Mouse (Mus musculus) embryonic stem cell, embryonic (primary cell): ENCODE results near the gene Fntb.

Experiments
- CTCF ChIA-PET, 4 experiments: fragments of 300-600 bp in 2 of 4; fragments of 350-600 bp in 2 of 4; sonication (Branson Sonifier 250); formaldehyde crosslinking; loops; one replicate each; lab custom pipeline; 2022; ENCODE audit warnings: inconsistent platforms in 2 of 4; lab: Charles Lee
- POLR2A ChIA-PET, 4 experiments: fragments of 300-600 bp in 2 of 4; fragments of 350-600 bp in 2 of 4; sonication (Branson Sonifier 250); formaldehyde crosslinking; loops; one replicate each; lab custom pipeline; 2022; ENCODE audit warnings: antibody characterized with exemption in 4 of 4, inconsistent platforms in 1 of 4; lab: Charles Lee

The Fntb gene

DNA sequence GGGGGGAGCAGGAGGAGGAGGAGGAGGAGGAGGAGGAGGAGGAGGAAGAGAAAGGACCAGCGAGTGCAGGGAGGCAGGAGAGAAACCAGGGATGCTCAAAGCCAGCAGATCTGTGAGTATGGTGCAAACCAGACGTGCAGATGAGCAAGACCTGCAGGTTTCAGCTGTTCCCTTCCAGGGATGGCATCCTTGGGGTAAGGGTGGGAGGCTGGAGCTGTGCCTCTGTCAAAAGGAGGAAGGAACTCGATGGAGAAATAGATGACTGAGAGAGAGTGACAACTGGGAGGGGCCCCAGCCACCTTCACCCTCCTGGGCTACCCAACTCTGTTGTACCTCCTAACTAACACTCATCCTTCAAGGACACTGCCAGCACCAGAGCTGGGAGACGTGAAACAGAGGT lies 51.3 kb downstream of the Fntb start:
- CTCF ChIA-PET, result interaction anchor here in 1 of 4 experiments (1.3 to 1.7 kb wide), 3 partner anchors 12 to 62 kb away, joined by 4 read pairs; no protein-coding TSS in a partner anchor
- POLR2A ChIA-PET, result interaction anchor here in 3 of 4 experiments (0.6 to 3.5 kb wide), 14 partner anchors 16 to 413 kb away, joined by 3 to 29 read pairs (median 4); partner anchors contain the start of genes Gpx2 (in 1 of the 3) and Hspa2 (in 1 of the 3)

DNA sequence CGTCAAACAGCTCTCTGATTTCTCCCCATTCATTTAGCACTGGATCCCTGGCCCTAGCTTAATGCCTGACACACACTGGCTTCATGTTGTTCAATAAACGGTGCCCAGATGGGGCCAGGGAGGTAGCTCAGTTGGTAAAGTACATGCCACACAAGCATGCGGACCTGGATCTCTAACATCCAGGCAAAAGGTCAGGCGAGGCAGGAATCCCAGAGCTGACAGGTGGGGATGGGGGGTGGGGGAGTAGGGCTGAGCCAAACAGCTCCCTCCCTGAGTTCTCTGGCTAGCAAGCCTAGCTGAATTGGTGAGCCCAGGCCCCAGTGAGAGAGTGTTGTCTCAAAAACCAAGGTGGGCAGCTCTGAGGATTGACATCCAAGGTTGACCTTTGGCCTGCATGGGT lies 51.8 kb downstream of the Fntb start:
- CTCF ChIA-PET, result interaction anchor here in 2 of 4 experiments (0.6 to 1.7 kb wide), 4 partner anchors 13 to 234 kb away, joined by 3 to 4 read pairs (median 4); no protein-coding TSS in a partner anchor
- POLR2A ChIA-PET, result interaction anchor here in 3 of 4 experiments (0.7 to 3.5 kb wide), 16 partner anchors 10 to 413 kb away, joined by 3 to 29 read pairs (median 5); partner anchors contain the start of genes Gpx2 (in 1 of the 3) and Hspa2 (in 1 of the 3)

DNA sequence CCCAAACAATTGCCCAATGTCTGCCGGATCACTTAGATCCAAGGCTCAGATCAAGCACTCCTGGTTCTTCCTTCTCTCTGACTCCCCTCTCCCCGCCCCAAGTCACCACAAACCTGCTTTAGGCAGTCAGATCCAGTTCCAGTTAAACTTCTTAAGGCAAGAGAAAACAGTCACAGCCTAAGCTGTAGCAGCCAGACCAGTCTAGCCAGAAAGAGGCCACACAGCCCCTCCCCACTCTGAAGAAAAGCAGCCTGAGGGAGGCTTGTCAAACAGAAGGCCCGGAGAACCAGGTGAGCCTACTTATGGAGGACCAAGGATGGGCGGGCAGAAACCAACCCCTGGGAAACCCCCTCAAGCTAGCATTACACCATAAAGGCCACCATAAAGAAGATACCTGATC lies 52.7 kb downstream of the Fntb start:
- CTCF ChIA-PET, result interaction anchor here in 2 of 4 experiments (1.0 to 1.7 kb wide), 4 partner anchors 14 to 182 kb away, joined by 3 to 4 read pairs (median 4); no protein-coding TSS in a partner anchor

GRCm38 (mm10) chr12:76818908-76819307 lies 53.5 kb downstream of the Fntb start:
- POLR2A ChIA-PET, result interaction anchor here in 2 of 4 experiments (0.6 to 3.5 kb wide), 8 partner anchors 9 to 139 kb away, joined by 3 to 29 read pairs (median 4); partner anchors contain the start of gene Gpx2 (in 1 of the 2)
- CTCF ChIA-PET, result interaction anchor here in 1 of 4 experiments (1.2 kb wide), 1 partner anchor 181 kb away, joined by 3 read pairs; no protein-coding TSS in a partner anchor

More for the DNA sequence above, 52.7 kb downstream of the Fntb start:
- POLR2A ChIA-PET, result interaction anchor here in 3 of 4 experiments (0.6 to 3.5 kb wide), 20 partner anchors 8 to 478 kb away, joined by 3 to 29 read pairs (median 4); partner anchors contain the start of genes Gpx2 (in 2 of the 3), Hspa2 (in 1 of the 3) and Max (in 1 of the 3)

DNA sequence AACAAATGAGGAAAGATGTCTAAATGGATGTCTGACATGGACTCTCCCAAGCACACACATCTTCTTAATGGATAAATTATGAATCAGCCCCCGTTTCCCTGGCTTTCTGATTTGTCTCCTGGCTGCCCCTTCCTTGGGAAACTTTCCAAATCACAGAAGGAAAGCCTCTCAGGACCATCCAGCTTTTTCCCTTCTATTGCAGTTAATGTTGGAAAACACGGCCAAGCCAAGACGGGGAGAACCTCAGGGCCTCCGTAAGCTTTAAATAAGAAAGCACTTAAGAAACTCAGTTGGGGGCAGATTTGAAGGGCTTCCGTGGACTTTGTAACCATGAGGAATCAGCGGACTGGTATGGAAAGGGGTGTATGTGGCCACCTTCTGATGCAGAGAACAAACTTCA lies 54.4 kb downstream of the Fntb start:
- POLR2A ChIA-PET, result interaction anchor here in 2 of 4 experiments (0.6 to 3.0 kb wide), 6 partner anchors 8 to 142 kb away, joined by 3 to 13 read pairs (median 3); partner anchors contain the start of gene Max (in 1 of the 2)
- CTCF ChIA-PET, result no interaction called here

DNA sequence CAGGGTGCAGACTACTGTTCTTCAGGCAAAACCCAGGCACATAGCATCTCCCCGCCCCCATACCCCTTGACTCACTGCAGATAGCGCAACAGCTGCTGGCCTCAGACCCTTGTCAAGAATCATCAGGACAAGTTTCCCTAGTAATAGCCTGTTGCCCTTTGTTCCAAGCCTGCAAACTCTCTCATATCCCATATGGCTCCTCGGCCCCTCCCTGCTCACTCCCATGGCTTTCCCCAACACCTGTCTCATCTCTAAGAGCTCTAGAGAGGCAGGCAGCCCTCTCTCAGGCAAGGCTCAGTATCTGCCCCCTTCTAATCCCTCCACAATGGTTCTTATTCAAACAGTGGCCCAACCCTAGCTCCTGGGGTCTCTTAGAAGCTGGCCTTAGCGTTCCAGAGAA lies 55.2 kb downstream of the Fntb start:
- ChIA-PET POLR2A (interaction anchor here in 1 of 4 experiments (1.4 kb wide), 1 partner anchor 27 kb away, joined by 3 read pairs; no protein-coding TSS in a partner anchor), CTCF (interaction anchor here in 2 of 4 experiments (0.6 kb wide), 2 partner anchors 449 to 984 kb away, joined by 3 to 7 read pairs; no protein-coding TSS in a partner anchor)

DNA sequence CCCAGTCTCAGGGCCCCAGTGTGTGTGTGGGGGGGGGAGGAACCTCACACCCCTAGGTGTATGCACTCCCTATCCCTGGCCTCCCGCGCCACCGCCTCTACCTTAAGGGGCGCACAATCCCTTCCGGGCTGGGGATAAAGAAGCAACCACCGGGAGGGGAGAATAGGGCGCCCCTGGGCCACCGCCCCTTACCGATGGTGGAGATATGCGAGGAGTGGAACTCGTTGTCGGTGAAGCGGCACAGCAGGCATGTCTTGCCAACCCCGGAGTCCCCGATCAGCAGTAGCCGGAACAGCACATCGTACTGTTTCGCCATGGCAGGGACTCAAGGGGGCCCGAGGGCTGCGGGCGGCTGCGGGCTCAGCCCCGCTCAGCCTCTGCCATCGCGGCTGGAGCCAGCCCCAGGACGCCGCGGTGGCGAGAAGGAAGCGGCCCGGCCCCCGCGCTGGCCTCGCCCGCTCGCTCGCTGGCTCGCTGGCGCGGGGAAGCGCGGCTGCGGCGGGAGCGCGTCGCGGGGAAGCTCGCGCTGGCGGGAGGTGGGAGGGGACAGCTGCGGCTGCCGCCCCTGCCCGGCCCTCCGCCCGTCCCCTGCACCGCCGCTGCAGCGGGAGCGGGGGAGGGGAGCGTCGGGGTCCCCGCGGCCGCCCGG lies 56.7 kb downstream of the Fntb start:
- CTCF ChIA-PET, result interaction anchor here in 1 of 4 experiments (1.3 kb wide), 1 partner anchor 11 kb away, joined by 7 read pairs; no protein-coding TSS in a partner anchor
- POLR2A ChIA-PET, result interaction anchor here in 3 of 4 experiments (0.6 to 1.6 kb wide), 14 partner anchors 9 to 189 kb away, joined by 3 to 6 read pairs (median 4); no protein-coding TSS in a partner anchor

DNA sequence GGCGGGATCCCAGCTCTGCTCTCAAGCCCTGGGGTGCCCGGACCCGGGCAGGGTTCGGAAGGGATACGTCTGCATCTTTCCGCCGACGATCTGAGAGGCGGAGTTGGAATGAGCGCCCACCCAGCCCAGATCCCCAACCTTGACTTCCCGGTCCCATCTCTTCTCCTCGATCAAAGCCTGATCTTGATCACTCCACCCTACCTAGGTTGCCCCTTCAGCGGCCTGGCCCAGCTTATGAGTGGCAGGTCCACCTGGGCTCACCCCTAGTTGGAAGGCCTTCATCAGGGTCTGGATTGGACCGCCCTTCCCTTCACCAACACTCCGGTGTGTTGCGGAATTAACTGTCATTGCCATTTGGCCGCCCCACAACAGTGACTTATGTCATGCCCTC lies 57.3 kb downstream of the Fntb start, which contains the start of gene Rab15:
Gene Rab15, minus strand, starts transcription at position 258 of the 391 bp plus-strand sequence.
- CTCF ChIA-PET, result interaction anchor here in 1 of 4 experiments (1.3 kb wide), 1 partner anchor 10 kb away, joined by 7 read pairs; no protein-coding TSS in a partner anchor
- POLR2A ChIA-PET, result interaction anchor here in 3 of 4 experiments (0.6 to 1.6 kb wide), 11 partner anchors 9 to 189 kb away, joined by 3 to 6 read pairs (median 4); no protein-coding TSS in a partner anchor

DNA sequence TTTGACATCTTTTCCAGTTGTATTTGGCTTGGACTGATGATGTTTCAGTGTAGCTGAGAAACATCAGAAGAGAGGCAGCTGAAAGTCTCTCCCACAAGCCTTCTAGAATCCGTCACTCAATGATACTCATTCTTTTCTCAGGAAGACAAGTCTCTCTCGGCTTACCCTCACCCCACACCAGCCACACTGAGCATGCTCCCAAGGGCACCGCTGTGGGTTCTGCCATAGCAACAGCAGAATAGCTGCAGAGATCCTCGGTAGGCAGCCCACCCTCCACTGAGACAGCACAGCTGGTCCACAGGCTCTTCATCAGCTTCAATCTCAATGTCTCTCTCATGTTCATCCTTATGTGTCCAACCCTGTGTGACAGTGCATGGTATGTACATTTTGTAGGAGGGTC lies 59.9 kb downstream of the Fntb start:
- CTCF ChIA-PET, result interaction anchor here (0.6 to 2.2 kb wide), 6 partner anchors 7 to 176 kb away, joined by 3 to 6 read pairs (median 4); no protein-coding TSS in a partner anchor
- POLR2A ChIA-PET, result interaction anchor here in 3 of 4 experiments (0.7 to 4.4 kb wide), 3 partner anchors 12 to 51 kb away, joined by 3 to 27 read pairs (median 14); no protein-coding TSS in a partner anchor

DNA sequence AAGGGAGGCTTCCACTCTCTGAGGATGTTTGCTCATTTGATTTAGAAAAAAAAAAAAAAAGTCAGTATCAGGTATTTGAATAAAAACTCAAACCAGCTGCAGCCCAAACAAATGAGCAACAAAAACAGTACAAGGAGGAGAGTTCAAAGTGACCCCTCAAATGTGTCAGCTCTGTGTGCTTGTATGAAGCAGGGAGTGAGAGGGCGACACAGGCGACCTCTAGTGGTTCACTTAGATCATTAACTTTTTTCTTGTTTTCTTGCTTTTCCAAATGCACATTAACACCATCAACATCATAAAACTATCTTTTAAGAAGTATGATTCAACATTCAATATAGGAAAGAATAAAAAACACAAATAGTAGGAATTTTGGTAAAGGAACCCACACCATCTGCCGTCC lies 67.3 kb downstream of the Fntb start:
- ChIA-PET CTCF (interaction anchor here (0.6 to 2.1 kb wide), 25 partner anchors 9 to 1315 kb away, joined by 3 to 11 read pairs (median 4); partner anchors contain the start of genes Max (in 1 of the 4) and Rab15 (in 1 of the 4)), POLR2A (interaction anchor here in 3 of 4 experiments (0.5 to 1.2 kb wide), 7 partner anchors 10 to 127 kb away, joined by 3 to 7 read pairs (median 3); partner anchors contain the start of gene Rab15 (in 1 of the 3))

DNA sequence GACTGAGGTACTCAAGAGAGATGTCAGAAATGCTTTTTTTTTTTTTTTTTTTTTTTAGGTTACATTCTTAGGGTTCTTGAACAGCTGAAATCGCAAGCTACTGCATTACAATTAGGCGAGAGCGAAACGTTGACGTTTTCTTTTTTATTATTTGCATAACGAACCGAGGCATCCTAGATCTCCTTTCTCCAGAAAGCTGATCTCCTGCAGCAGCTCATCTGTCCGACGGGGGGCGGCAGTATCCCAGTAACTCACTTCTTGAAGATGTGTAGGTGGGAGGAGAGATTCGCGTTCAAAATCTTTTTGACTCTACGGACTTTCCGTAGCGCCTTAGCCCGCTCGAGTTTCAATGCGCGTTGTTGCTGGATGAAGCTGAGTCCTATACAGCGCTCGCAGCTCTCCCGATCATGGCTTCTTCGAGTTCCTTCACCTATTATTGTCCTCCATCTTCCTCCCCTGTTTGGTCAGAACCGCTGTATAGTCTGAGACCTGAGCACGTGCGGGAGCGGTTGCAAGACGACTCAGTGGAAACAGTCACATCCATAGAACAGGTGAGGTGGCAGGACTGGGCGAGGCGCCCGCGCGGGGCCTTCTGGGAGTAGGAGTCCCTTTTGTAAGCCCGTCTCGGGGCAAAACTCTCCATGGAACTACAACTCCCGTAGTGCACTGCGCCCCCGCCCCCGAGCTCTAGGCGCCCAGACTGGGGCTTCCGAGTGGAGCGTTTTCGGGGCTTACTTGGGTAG lies 71.9 kb downstream of the Fntb start:
- ChIA-PET POLR2A (interaction anchor here (0.6 to 6.2 kb wide), 95 partner anchors 9 to 829 kb away, joined by 3 to 122 read pairs (median 5); partner anchors contain the start of genes Max (in 3 of the 4), Rab15 (in 3 of the 4), Gpx2 (in 1 of the 4) and Hspa2 (in 1 of the 4)), CTCF (interaction anchor here (0.5 to 2.6 kb wide), 77 partner anchors 9 to 944 kb away, joined by 3 to 35 read pairs (median 4); partner anchors contain the start of gene Max (in 2 of the 4))

DNA sequence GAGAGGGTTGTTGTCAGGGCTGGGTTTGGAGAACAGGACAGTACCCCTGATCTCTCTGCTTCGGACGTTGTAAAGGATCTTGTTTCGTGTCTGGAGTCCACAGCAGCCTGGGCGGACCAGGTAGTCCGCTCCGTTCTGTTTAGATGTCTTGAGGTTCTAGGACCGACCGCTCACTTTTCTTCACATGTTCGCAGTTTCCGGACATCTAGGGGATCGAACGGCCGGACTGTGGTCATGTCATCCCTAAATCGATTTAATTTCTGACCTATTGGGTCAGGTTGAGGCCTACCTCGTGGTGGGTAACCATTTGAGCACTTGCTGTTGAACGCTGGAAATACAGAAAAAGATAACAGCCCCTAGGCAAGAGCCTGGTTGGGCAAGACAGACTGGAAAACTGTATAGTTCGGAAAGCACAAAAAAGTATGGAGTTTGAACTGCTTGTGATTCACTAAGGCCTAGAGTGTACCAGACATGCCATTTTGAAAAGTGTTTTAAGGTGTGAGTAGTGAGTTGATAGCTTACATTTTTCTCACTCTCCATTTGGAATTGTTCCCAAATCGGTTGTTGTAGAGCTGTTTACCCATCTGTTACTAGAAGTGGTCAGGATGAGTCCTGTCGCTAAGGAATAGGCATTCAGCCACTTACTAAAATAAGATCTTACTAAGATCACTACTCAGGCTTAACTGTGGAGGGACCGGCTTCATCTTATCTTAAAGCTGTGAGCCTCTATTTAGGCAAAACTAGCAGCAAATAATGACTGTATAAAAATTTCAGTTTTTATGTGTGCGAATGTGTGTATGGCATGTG lies 72.7 kb downstream of the Fntb start:
- POLR2A ChIA-PET, result interaction anchor here in 3 of 4 experiments (0.6 to 6.2 kb wide), 76 partner anchors 9 to 434 kb away, joined by 3 to 122 read pairs (median 5); partner anchors contain the start of genes Max (in 2 of the 3), Rab15 (in 2 of the 3), Gpx2 (in 1 of the 3) and Hspa2 (in 1 of the 3)

GRCm38 (mm10) chr12:76839298-76839697 lies 73.9 kb downstream of the Fntb start:
- ChIA-PET CTCF (interaction anchor here in 1 of 4 experiments (1.5 kb wide), 1 partner anchor 40 kb away, joined by 4 read pairs; no protein-coding TSS in a partner anchor), POLR2A (interaction anchor here in 3 of 4 experiments (0.6 to 6.2 kb wide), 15 partner anchors 12 to 352 kb away, joined by 3 to 122 read pairs (median 4); no protein-coding TSS in a partner anchor)

More for the DNA sequence above, 72.7 kb downstream of the Fntb start:
- CTCF ChIA-PET, result interaction anchor here (0.6 to 2.6 kb wide), 53 partner anchors 9 to 837 kb away, joined by 3 to 35 read pairs (median 5); partner anchors contain the start of gene Max (in 2 of the 4)

GRCm38 (mm10) chr12:76840081-76840480 lies 74.7 kb downstream of the Fntb start:
- ChIA-PET CTCF (interaction anchor here in 3 of 4 experiments (0.8 to 1.5 kb wide), 4 partner anchors 11 to 39 kb away, joined by 3 to 4 read pairs (median 3); no protein-coding TSS in a partner anchor), POLR2A (interaction anchor here in 3 of 4 experiments (0.6 to 6.2 kb wide), 27 partner anchors 13 to 352 kb away, joined by 3 to 122 read pairs (median 3); partner anchors contain the start of gene Max (in 2 of the 3))

DNA sequence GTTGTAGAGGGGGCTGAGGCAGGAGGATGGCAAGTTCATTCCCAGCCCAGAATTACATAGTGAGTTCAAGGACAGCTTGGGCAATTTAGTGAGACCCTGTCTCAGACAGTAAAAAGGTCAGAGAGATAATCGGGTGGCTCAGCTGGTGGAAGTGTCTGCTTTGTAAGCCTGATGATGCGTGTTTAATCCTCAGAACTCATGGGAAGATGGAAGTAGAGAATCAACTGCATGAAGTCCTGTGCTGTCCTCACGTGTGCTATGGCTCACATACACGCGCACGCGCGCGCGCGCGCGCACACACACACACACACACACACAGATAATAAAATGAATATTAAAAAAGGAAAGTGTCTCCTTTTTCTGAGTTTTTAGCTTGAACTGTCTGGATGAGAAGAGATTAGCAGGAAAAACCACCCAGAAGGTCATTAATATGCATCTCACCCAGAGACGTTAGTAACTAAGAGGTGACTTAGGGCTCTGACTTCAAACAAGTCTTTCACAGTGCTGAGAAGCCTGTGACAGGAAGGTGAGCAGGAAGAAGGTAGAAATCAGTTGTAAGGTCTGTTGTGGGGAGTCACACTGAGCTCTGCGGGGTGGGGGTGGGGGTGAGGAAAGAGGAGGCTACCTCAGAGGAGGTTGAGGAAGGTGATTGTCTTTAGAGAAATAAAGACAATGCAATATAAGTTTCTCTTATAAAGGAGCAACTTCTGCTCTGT lies 79.1 kb downstream of the Fntb start:
- ChIA-PET CTCF (no interaction called here), POLR2A (interaction anchor here in 1 of 4 experiments (0.6 to 1.2 kb wide), 6 partner anchors 8 to 317 kb away, joined by 3 to 5 read pairs (median 4); no protein-coding TSS in a partner anchor)
